Mouse (Mus musculus) liver (tissue): ENCODE measurements at regions not wholly inside any gene's neighbourhood (a gene's known extent, or its start where the extent isn't known, plus 50 kb on each side); places are given as distances from the start of the nearest gene placed in this dataset.

Source experiments
- DNase-seq: peaks from one replicate; pipeline ENCODE4 v3.0.0-alpha.2; 2020; ENCODE audit warnings: mixed read lengths

- no peak for DNase-seq
Measured at GRCm38 (mm10) chr11:7933611-7934010, 719.9 kb upstream of the Igfbp3 start.

GRCm38 (mm10) chr11:7932638-7933037 is 718.9 kb upstream of the Igfbp3 start:
- no peak for DNase-seq

- DNase-seq, result no peak
Measured at GRCm38 (mm10) chr11:7931064-7931797, 717.5 kb upstream of the Igfbp3 start.

GRCm38 (mm10) chr11:7927676-7928075 is 714.0 kb upstream of the Igfbp3 start:
- no peak for DNase-seq

- DNase-seq, result no peak
Measured at GRCm38 (mm10) chr11:7912036-7912435, 698.3 kb upstream of the Igfbp3 start.

- DNase-seq, result no peak
Measured at GRCm38 (mm10) chr11:7900266-7900665, 686.5 kb upstream of the Igfbp3 start.

- DNase-seq, result no peak
Measured at GRCm38 (mm10) chr11:7898204-7898603, 684.5 kb upstream of the Igfbp3 start.

GRCm38 (mm10) chr11:7880506-7880905 is 666.8 kb upstream of the Igfbp3 start:
- DNase-seq, result no peak

GRCm38 (mm10) chr11:7864116-7864515 is 650.4 kb upstream of the Igfbp3 start:
- no peak for DNase-seq

- DNase-seq, result no peak
Measured at GRCm38 (mm10) chr11:7863711-7864110, 650.0 kb upstream of the Igfbp3 start.

GRCm38 (mm10) chr11:7862547-7862946 is 648.8 kb upstream of the Igfbp3 start:
- no peak for DNase-seq

GRCm38 (mm10) chr11:7852612-7853011 is 638.9 kb upstream of the Igfbp3 start:
- no peak for DNase-seq

- no peak for DNase-seq
Measured at GRCm38 (mm10) chr11:7838311-7839237, 624.9 kb upstream of the Igfbp3 start.

GRCm38 (mm10) chr11:7837486-7837885 is 623.8 kb upstream of the Igfbp3 start:
- no peak for DNase-seq

GRCm38 (mm10) chr11:7834151-7834550 is 620.4 kb upstream of the Igfbp3 start:
- no peak for DNase-seq

- DNase-seq, result no peak
Measured at GRCm38 (mm10) chr11:7832376-7832775, 618.7 kb upstream of the Igfbp3 start.

GRCm38 (mm10) chr11:7829770-7830169 is 616.0 kb upstream of the Igfbp3 start:
- DNase-seq, result no peak

- DNase-seq, result no peak
Measured at GRCm38 (mm10) chr11:7828001-7828400, 614.3 kb upstream of the Igfbp3 start.

- DNase-seq, result no peak
Measured at GRCm38 (mm10) chr11:7827402-7827801, 613.7 kb upstream of the Igfbp3 start.

GRCm38 (mm10) chr11:7815750-7816149 is 602.0 kb upstream of the Igfbp3 start:
- no peak for DNase-seq

GRCm38 (mm10) chr11:7814556-7814955 is 600.8 kb upstream of the Igfbp3 start:
- no peak for DNase-seq

GRCm38 (mm10) chr11:7812436-7812835 is 598.7 kb upstream of the Igfbp3 start:
- no peak for DNase-seq

- DNase-seq, result no peak
Measured at GRCm38 (mm10) chr11:7809741-7810140, 596.0 kb upstream of the Igfbp3 start.

- DNase-seq, result no peak
Measured at GRCm38 (mm10) chr11:7796373-7796772, 582.6 kb upstream of the Igfbp3 start.
